11 mouse cellular contexts compared by ENCODE assay signal in genomic region chr3:95241498-95241897, GRCm38 (mm10). TPM values are rescaled to one million over a fixed set of nuclear protein-coding genes. Genes with fewer than 3 reads are reported as not detected.
A peak's percentile ranks its signal among the peaks of the same experiment; 100 is the strongest.
DNase-seq lines count a peak whose midpoint lies in the region; ATAC-seq and TF ChIP-seq lines count a peak whose summit lies in the region.
"Had no signal": no experiment of that assay in that cellular context is flagged by ENCODE, and none has a peak within 500 bp of the region (broad histone marks: within the 10 kb centered on the region; RNA-seq: fewer than 3 reads in every experiment).

TSS of gene Gm128 (minus strand) at chr3:95241598.

- 0 out of 2 replicates have a peak within 1 kb of the TSS, but pooled peaks have one; percentile 4 for H3K4me3 ChIP-seq in kidney, embryonic 15.5 days (replicated peaks)
- peak within 1 kb of the TSS; percentile 92 for H3K4me3 ChIP-seq in testis, adult 2 months (ENCODE audit: control insufficient read depth, low read depth, low read length)
- H3K4me3 ChIP-seq in stomach, postnatal 0 days (ENCODE audit: low read depth, low read length) = no peak within 1 kb of the TSS
- H3K4me3 ChIP-seq: midbrain, embryonic 12.5 days had no signal

- no peak for TF ChIP-seq POLR2A in testis, adult 2 months (IDR thresholded peaks at IDR 0.05; ENCODE audit: control insufficient read depth, low read depth, low read length)

- H3K27ac ChIP-seq in kidney, embryonic 15.5 days = no peak within 1 kb of the TSS
- peak within 1 kb of the TSS; percentile 93 for H3K27ac ChIP-seq in testis, adult 2 months (ENCODE audit: control insufficient read depth, insufficient read depth, low read depth, low read length)
- H3K27ac ChIP-seq in stomach, postnatal 0 days (replicated peaks) = no peak within 1 kb of the TSS
- H3K27ac ChIP-seq: midbrain, embryonic 12.5 days had no signal

- 0 out of 2 replicates have a peak within 1 kb of the TSS, but pooled peaks have one; percentile 25 for H3K9ac ChIP-seq in kidney, embryonic 15.5 days
- peak within 1 kb of the TSS; percentile 38; the same call in 1 of the 2 replicates for H3K9ac ChIP-seq in stomach, postnatal 0 days (ENCODE audit: low read length)
- H3K9ac ChIP-seq: midbrain, embryonic 12.5 days had no signal

- TF ChIP-seq CTCF in testis, adult 2 months (IDR thresholded peaks at IDR 0.05; ENCODE audit: control insufficient read depth, insufficient read depth, insufficient replicate concordance, low read depth, low read length) = no peak
- no peak for TF ChIP-seq CTCF in stomach, postnatal 0 days (IDR thresholded peaks at IDR 0.05; ENCODE audit: low read depth)

- peaks cover 12% of the 10 kb centered on the region; the same call in 1 of the 2 replicates for H3K4me1 ChIP-seq in kidney, embryonic 15.5 days
- H3K4me1 ChIP-seq in testis, adult 2 months (ENCODE audit: control insufficient read depth, insufficient read depth, low read length) = peaks cover 11% of the 10 kb centered on the region
- H3K4me1 ChIP-seq in stomach, postnatal 0 days (replicated peaks; ENCODE audit: control insufficient read depth, insufficient read depth) = no peaks in the 10 kb centered on the region
- H3K4me1 ChIP-seq: midbrain, embryonic 12.5 days had no signal

- no peak for TF ChIP-seq EP300 in stomach, postnatal 0 days (optimal IDR thresholded peaks at IDR 0.05)

- no peak for ATAC-seq in kidney, embryonic 15.5 days (replicated peaks; ENCODE audit: low FRiP score)
- ATAC-seq in stomach, postnatal 0 days (ENCODE audit: low FRiP score, low TSS enrichment) = no peak

- no peaks in the 10 kb centered on the region for H3K27me3 ChIP-seq in kidney, embryonic 15.5 days
- no peaks in the 10 kb centered on the region for H3K27me3 ChIP-seq in testis, adult 2 months (ENCODE audit: control insufficient read depth, insufficient read depth, low read length)
- H3K27me3 ChIP-seq in stomach, postnatal 0 days (ENCODE audit: control insufficient read depth, insufficient read depth, low read length) = no peaks in the 10 kb centered on the region
- H3K27me3 ChIP-seq: midbrain, embryonic 12.5 days had no signal

- WGBS in kidney, embryonic 15.5 days = 77% methylated on average over 7 of the region's 7 CpGs
- WGBS in stomach, postnatal 0 days = 75% methylated on average over 7 of the region's 7 CpGs

- H3K9me3 ChIP-seq in kidney, embryonic 15.5 days (replicated peaks) = no peaks in the 10 kb centered on the region
- no peaks in the 10 kb centered on the region for H3K9me3 ChIP-seq in stomach, postnatal 0 days (ENCODE audit: control insufficient read depth, low read length)
- H3K9me3 ChIP-seq: midbrain, embryonic 12.5 days had no signal

- H3K36me3 ChIP-seq in kidney, embryonic 15.5 days = peaks cover 28% of the 10 kb centered on the region
- no peaks in the 10 kb centered on the region; the same call in 1 of the 2 replicates for H3K36me3 ChIP-seq in testis, adult 2 months (ENCODE audit: control insufficient read depth, insufficient read depth, low read length)
- H3K36me3 ChIP-seq in stomach, postnatal 0 days (ENCODE audit: control insufficient read depth, insufficient read depth, low read length) = peaks cover 3% of the 10 kb centered on the region; the same call in 1 of the 2 replicates

- peak within 1 kb of the TSS; percentile 41 for H3K4me2 ChIP-seq in kidney, embryonic 15.5 days
- H3K4me2 ChIP-seq in stomach, postnatal 0 days (replicated peaks; ENCODE audit: low read depth) = no peak within 1 kb of the TSS
- H3K4me2 ChIP-seq: midbrain, embryonic 12.5 days had no signal

- DNase-seq in heart, adult 11 months = peak; percentile 87
- no peak for DNase-seq in heart, adult 9 months (ENCODE audit: low spot score in 2 of 2)
- DNase-seq in kidney, postnatal 4 days = no peak
- no peak for DNase-seq in testis, postnatal 14 days (ENCODE audit: low spot score)
- no peak for DNase-seq in stomach, postnatal 0 days (ENCODE audit: low spot score)
- no peak for DNase-seq in thymus, postnatal 36 days
- DNase-seq: cerebellum, postnatal 36 days; layer of hippocampus, adult 9-11 months had no signal

RNA-seq across cellular contexts. Expression of gene Gm128, which starts in this region (rescaled TPM):
- polyA plus RNA-seq in kidney, embryonic 15.5 days (2015; fragmentation: Nextera tagmentation; extraction: Ambion mirVana) = 0.50 and 0.53 TPM in 2 replicates
- polyA plus RNA-seq in testis, adult 2 months (2012; rRNA removed) = 603 and 652 TPM in 2 replicates
- polyA plus RNA-seq in stomach, postnatal 0 days (2015; fragmentation: Nextera tagmentation; extraction: Ambion mirVana) = 0.21 and 0.38 TPM in 2 replicates
- polyA plus RNA-seq: midbrain, embryonic 12.5 days had no signal

Comparison
In these comparisons a context has a peak if more than half of its experiments do, and no peak if none do; other contexts are left out.
1. RNA of gene Gm128 (polyA plus RNA-seq): 603 to 652 TPM in testis, adult 2 months; 0.50 to 0.53 TPM in kidney, embryonic 15.5 days and 0.21 to 0.38 TPM in stomach, postnatal 0 days; every median in the first group is over 100 times any median in the second.